ENCODE assay signal across 8 mouse cellular contexts in genomic region chr5:66619195-66619594, GRCm38 (mm10). TPM values are rescaled to one million over a fixed set of nuclear protein-coding genes. Genes with fewer than 3 reads are reported as not detected.
DNase-seq lines count a peak whose midpoint lies in the region; ATAC-seq and TF ChIP-seq lines count a peak whose summit lies in the region.

No protein-coding gene starts in this region.

- WGBS in cerebellum, adult 2 months, result 16% methylated on average over 11 of the region's 11 CpGs
- WGBS in neural tube, embryonic 11.5 days, result 39% methylated on average over 11 of the region's 11 CpGs
- 22% methylated on average over 11 of the region's 11 CpGs for WGBS in liver, embryonic 11.5 days
- 47% methylated on average over 11 of the region's 11 CpGs for WGBS in stomach, postnatal 0 days

- no peaks in the 10 kb centered on the region for H3K9me3 ChIP-seq in neural tube, embryonic 11.5 days (ENCODE audit: control insufficient read depth, low read length)
- H3K9me3 ChIP-seq in liver, embryonic 11.5 days (ENCODE audit: control insufficient read depth, low read length), result no peaks in the 10 kb centered on the region
- H3K9me3 ChIP-seq in stomach, postnatal 0 days (ENCODE audit: control insufficient read depth, low read length), result no peaks in the 10 kb centered on the region

- TF ChIP-seq EP300 in stomach, postnatal 0 days (optimal IDR thresholded peaks at IDR 0.05), result no peak

- H3K27ac ChIP-seq in cerebellum, adult 2 months (ENCODE audit: insufficient read depth, low read length), result peak overlapping the region; percentile 82
- no peak overlapping the region for H3K27ac ChIP-seq in neural tube, embryonic 11.5 days (ENCODE audit: low read depth, low read length)
- H3K27ac ChIP-seq in liver, embryonic 11.5 days (ENCODE audit: low read depth, low read length), result no peak overlapping the region
- peak overlapping the region; percentile 56 for H3K27ac ChIP-seq in stomach, postnatal 0 days (replicated peaks)

- ATAC-seq in neural tube, embryonic 11.5 days (ENCODE audit: insufficient read depth, low FRiP score, low TSS enrichment), result no peak
- ATAC-seq in liver, embryonic 11.5 days (replicated peaks; ENCODE audit: low FRiP score), result no peak
- ATAC-seq in stomach, postnatal 0 days (ENCODE audit: low FRiP score, low TSS enrichment), result no peak

- peak overlapping the region; percentile 67 for H3K4me3 ChIP-seq in cerebellum, adult 2 months (replicated peaks; ENCODE audit: insufficient read depth, low read depth, low read length)
- H3K4me3 ChIP-seq in neural tube, embryonic 11.5 days (ENCODE audit: low read depth, low read length), result no peak overlapping the region
- no peak overlapping the region for H3K4me3 ChIP-seq in liver, embryonic 11.5 days (ENCODE audit: low read depth, low read length)
- peak overlapping the region; percentile 93 for H3K4me3 ChIP-seq in stomach, postnatal 0 days (ENCODE audit: low read depth, low read length)

- TF ChIP-seq POLR2A in cerebellum, adult 2 months (IDR thresholded peaks at IDR 0.05; ENCODE audit: borderline replicate concordance, insufficient read depth, low read length), result no peak

- peaks cover 12% of the 10 kb centered on the region; the same call in 1 of the 2 replicates for H3K4me1 ChIP-seq in cerebellum, adult 2 months (ENCODE audit: control insufficient read depth, insufficient read depth, low read length)
- peaks cover 12% of the 10 kb centered on the region for H3K4me1 ChIP-seq in neural tube, embryonic 11.5 days (ENCODE audit: control insufficient read depth, insufficient read depth, low read length)
- 0 out of 2 replicates have a peak, but pooled peaks cover 3% of the 10 kb centered on the region for H3K4me1 ChIP-seq in liver, embryonic 11.5 days (replicated peaks; ENCODE audit: control insufficient read depth, insufficient read depth, low read length)
- no peaks in the 10 kb centered on the region for H3K4me1 ChIP-seq in stomach, postnatal 0 days (replicated peaks; ENCODE audit: control insufficient read depth, insufficient read depth)

- no peaks in the 10 kb centered on the region for H3K27me3 ChIP-seq in cerebellum, adult 2 months (ENCODE audit: control insufficient read depth, insufficient read depth, low read length)
- no peaks in the 10 kb centered on the region for H3K27me3 ChIP-seq in neural tube, embryonic 11.5 days (ENCODE audit: control insufficient read depth, insufficient read depth, low read length)
- H3K27me3 ChIP-seq in liver, embryonic 11.5 days (replicated peaks; ENCODE audit: control insufficient read depth, insufficient read depth, low read length), result peaks cover 47% of the 10 kb centered on the region
- no peaks in the 10 kb centered on the region for H3K27me3 ChIP-seq in stomach, postnatal 0 days (ENCODE audit: control insufficient read depth, insufficient read depth, low read length)

- no peak for DNase-seq in cerebellum, adult 2 months
- DNase-seq in cerebellum, adult 9-11 months, result no peak
- DNase-seq in neural tube, embryonic 11.5 days (ENCODE audit: low spot score), result no peak
- no peak for DNase-seq in neural tube, embryonic 10.5 days (ENCODE audit: extremely low spot score, low spot score)
- no peak for DNase-seq in liver, embryonic 11.5 days (ENCODE audit: low spot score)
- no peak for DNase-seq in stomach, postnatal 0 days (ENCODE audit: low spot score)
- no peak for DNase-seq in right cerebral cortex, adult 2 months (ENCODE audit: low spot score in 2 of 2)
- no peak for DNase-seq in testis, postnatal 14 days (ENCODE audit: low spot score)

- peak overlapping the region; percentile 63 for H3K4me2 ChIP-seq in neural tube, embryonic 11.5 days (ENCODE audit: low read depth)
- peak overlapping the region; percentile 86 for H3K4me2 ChIP-seq in liver, embryonic 11.5 days
- peak overlapping the region; percentile 98 for H3K4me2 ChIP-seq in stomach, postnatal 0 days (replicated peaks; ENCODE audit: low read depth)

- TF ChIP-seq CTCF in cerebellum, adult 2 months (IDR thresholded peaks at IDR 0.05; ENCODE audit: borderline replicate concordance, insufficient read depth, low read depth, low read length), result no peak
- no peak for TF ChIP-seq CTCF in stomach, postnatal 0 days (IDR thresholded peaks at IDR 0.05; ENCODE audit: low read depth)

- no peak overlapping the region for H3K9ac ChIP-seq in neural tube, embryonic 11.5 days (ENCODE audit: low read length)
- H3K9ac ChIP-seq in liver, embryonic 11.5 days (ENCODE audit: low read depth, low read length), result no peak overlapping the region
- H3K9ac ChIP-seq in stomach, postnatal 0 days (ENCODE audit: low read length), result no peak overlapping the region

- no peaks in the 10 kb centered on the region for H3K36me3 ChIP-seq in neural tube, embryonic 11.5 days (ENCODE audit: control insufficient read depth, insufficient read depth, low read length)
- no peaks in the 10 kb centered on the region for H3K36me3 ChIP-seq in liver, embryonic 11.5 days (ENCODE audit: control insufficient read depth, insufficient read depth, low read length)
- H3K36me3 ChIP-seq in stomach, postnatal 0 days (ENCODE audit: control insufficient read depth, insufficient read depth, low read length), result no peaks in the 10 kb centered on the region

RNA-seq across cellular contexts. Expression of gene Apbb2, which starts 0.6 kb away (rescaled TPM):
- polyA plus RNA-seq in cerebellum, adult 2 months (2012; rRNA removed), result 34.7 and 36.1 TPM in 2 replicates
- polyA plus RNA-seq in neural tube, embryonic 11.5 days (2014; fragmentation: Nextera tagmentation; extraction: Ambion mirVana), result 48.6 and 52.6 TPM in 2 replicates
- 11.7 and 14.2 TPM in 2 replicates for polyA plus RNA-seq in liver, embryonic 11.5 days (2014; fragmentation: Nextera tagmentation; extraction: Ambion mirVana)
- 16.8 and 18.3 TPM in 2 replicates for polyA plus RNA-seq in stomach, postnatal 0 days (2015; fragmentation: Nextera tagmentation; extraction: Ambion mirVana)

RNA-seq across cellular contexts. Expression of gene Uchl1, which starts 56.7 kb away (rescaled TPM):
- 709 and 904 TPM in 2 replicates for polyA plus RNA-seq in cerebellum, adult 2 months (2012; rRNA removed)
- 435 and 490 TPM in 2 replicates for polyA plus RNA-seq in neural tube, embryonic 11.5 days (2014; fragmentation: Nextera tagmentation; extraction: Ambion mirVana)
- 11.3 and 14.0 TPM in 2 replicates for polyA plus RNA-seq in liver, embryonic 11.5 days (2014; fragmentation: Nextera tagmentation; extraction: Ambion mirVana)
- 62.5 and 66.0 TPM in 2 replicates for polyA plus RNA-seq in stomach, postnatal 0 days (2015; fragmentation: Nextera tagmentation; extraction: Ambion mirVana)

Comparison
In these comparisons a context has a peak if more than half of its experiments do, and no peak if none do; other contexts are left out.
1. H3K27ac ChIP-seq: peak in cerebellum, adult 2 months (single experiment) and stomach, postnatal 0 days (single experiment); none in neural tube, embryonic 11.5 days (single experiment) and liver, embryonic 11.5 days (single experiment).
2. H3K4me3 ChIP-seq: peak in cerebellum, adult 2 months (single experiment) and stomach, postnatal 0 days (single experiment); none in neural tube, embryonic 11.5 days (single experiment) and liver, embryonic 11.5 days (single experiment).
3. Peak in every context shown above with its lines, with median percentiles within 50 percentile points of each other: H3K4me2 ChIP-seq.